Mouse (Mus musculus): ENCODE measurements around the gene Fam92b.

Gene Fam92b

GRCm38 (mm10) chr8:120190107-120190809, 13.0 kb upstream of the Fam92b start:
- DNase-seq (ENCODE audit: low spot score): no peak

DNA sequence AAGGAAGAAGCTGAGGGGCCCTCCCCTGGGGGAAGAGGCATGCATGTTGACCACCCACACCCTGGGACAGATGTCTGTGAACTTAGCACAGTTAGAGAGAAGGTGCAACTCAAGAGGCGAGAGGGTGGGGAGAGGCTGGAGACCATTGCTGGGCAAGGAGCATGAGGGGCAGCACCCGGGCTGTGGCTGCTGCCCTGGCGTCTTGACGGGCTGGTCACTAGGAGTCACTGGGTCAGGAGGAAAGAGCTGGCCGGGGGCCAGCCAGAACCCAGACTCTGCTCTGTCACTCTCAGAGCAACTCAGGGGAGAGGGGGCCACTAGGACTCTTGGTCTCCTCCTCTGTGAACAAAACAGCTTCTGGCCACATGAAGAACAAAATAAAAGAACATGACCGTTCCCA, 12.2 kb upstream of the Fam92b start:
- DNase-seq (ENCODE audit: low spot score): no peak

- DNase-seq (ENCODE audit: low spot score): no peak
Observed at GRCm38 (mm10) chr8:120188510-120188909, 11.2 kb upstream of the Fam92b start.

- no peak for DNase-seq (ENCODE audit: low spot score)
Observed at GRCm38 (mm10) chr8:120186454-120186853, 9.2 kb upstream of the Fam92b start.

DNA sequence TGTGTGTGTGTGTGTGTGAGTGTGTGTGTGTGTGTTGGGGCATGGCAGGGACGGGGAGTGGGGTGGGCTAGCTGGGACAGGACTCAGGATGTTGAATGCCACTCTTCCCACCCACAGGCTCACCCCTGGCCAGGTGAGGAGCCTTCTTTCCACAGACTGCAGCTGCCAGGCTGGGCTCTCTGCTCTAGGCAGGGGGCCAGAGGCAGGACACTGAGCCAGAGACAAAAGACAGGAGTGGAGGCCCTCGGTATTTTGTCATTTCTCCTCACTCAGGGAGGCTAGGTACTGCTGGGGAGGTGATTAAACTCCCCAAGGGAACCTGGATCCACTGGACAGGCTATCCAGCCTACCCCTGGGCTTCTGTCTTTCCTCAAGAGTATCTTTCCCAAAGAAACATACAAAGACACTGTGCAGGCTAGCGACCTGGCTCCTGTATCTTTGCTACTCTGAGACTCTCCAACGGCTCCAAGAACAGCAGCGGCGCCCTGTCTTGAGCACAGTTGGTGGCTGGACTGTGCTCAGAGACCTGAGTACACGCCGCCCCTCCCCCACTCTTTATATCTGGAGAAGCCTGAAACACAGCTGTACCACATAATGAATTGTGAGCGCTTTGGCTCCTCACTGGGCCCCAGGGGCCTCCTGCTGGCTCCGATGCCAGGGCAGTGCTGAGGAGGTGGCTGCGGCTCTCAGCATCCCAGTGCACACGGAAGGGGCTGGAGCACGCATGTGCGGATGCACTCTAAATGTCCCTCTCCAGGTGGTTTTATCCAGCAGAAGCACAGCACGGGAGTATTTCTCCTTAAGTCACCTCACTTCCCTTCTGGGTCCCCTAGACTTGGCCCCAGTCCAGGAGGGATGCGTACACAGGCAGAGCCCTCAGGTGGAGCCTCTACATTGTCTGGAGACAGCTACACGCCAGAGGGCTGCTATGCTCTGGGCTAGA, 7.9 kb upstream of the Fam92b start:
- DNase-seq (ENCODE audit: low spot score): no peak

- DNase-seq (ENCODE audit: low spot score): no peak
Observed at GRCm38 (mm10) chr8:120184366-120184765, 7.1 kb upstream of the Fam92b start.

DNA sequence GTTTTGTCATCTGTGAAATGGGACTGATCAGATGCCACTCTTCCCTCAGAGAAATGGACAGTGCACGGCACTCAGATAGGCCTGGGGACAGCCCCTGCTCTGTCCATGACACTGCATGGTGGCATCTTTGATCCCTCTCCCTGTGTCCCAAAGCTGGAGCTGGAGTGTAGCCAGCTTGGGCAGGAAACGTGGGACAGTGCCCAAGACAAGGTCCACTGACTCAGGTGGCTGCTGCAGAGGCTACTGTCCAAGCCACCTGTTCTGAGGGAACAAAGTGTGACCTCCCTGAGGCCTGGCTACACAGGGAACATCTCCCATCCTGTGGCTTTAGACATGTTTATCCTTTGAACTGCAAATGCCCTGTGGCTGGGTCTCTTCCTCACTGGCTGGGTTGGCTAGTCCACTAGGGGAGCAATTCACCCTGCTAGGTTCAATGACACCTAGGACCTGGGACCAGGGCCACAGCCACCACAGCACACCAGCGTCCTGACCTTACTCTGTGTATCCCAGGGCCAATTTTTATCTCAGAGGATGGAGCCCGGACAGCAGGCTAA, 4.7 kb upstream of the Fam92b start:
- no peak for DNase-seq (ENCODE audit: low spot score)

GRCm38 (mm10) chr8:120181274-120181673, 4.0 kb upstream of the Fam92b start:
- DNase-seq (ENCODE audit: low spot score): no peak

DNA sequence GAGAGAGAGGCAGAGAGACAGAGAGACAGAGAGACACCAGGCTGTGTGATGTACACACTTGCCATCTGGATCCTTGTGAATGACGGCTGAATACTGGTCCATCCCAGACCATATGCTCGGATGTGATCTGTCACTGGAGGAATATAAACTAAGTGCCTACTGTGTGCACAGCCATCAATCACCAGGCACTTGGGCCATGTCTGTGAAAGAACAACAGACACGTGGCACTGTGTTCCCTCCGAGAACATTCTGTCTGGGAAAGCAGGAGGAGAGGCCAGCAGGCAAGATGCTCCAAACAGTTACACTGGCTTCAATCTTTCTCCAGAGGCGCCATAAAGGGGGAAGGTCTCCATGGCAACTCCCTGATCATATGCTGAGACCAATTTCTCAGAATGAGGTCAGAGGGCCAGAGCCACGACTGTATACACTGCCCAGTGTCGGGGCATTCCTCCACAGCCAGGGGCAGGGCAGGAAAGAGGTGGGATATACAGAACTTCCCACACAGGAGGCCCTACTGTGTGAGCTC, 3.2 kb upstream of the Fam92b start:
- no peak for DNase-seq (ENCODE audit: low spot score)

GRCm38 (mm10) chr8:120179027-120179431, 1.8 kb upstream of the Fam92b start:
- peak; percentile 95 for DNase-seq (ENCODE audit: low spot score)

DNA sequence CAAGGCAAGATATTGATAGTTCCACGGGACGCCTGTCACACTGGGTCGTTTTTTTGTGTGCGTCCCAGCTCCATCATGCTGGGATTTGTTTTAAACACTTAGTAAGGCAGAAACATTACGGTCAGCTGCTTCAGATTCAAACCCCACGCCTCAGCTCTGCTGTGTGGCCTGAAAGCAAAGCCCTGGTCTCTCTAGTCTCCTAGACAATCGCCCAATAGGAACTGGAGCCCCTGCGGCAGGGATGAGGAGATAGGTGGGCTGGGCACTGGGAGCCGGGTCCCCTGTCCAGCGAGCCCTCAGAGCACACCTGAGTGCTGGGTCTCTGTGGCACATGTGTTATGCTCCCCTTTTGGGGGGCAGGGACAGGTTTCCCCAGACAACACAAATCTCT, 853 bp upstream of the Fam92b start:
- no peak for DNase-seq (ENCODE audit: low spot score)

GRCm38 (mm10) chr8:120176605-120177004, 661 bp downstream of the Fam92b start:
- DNase-seq (ENCODE audit: low spot score): no peak

GRCm38 (mm10) chr8:120174606-120175005, 2.7 kb downstream of the Fam92b start:
- DNase-seq (ENCODE audit: low spot score): no peak

DNA sequence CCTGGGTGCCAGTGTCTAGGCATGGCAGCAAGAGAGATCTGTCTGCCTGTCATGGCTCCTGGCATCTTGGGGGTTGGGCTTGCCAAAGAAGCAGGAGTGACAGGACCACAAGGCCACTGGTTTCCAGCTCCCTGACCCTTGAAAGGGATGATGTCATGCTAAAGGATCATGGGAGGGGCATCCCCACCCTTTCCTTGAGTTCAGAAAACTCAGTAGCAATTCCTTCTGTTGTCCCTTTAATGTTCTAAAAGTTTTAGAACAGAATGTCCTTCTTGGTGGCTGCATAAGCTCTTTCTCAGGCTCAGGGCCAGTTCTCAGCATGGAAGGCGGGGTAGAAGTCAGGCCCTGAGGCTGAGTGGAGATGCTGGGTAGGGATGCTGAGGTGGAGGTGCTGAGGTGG, 4.1 kb downstream of the Fam92b start:
- no peak for DNase-seq (ENCODE audit: low spot score)

GRCm38 (mm10) chr8:120169119-120169518, 8.1 kb downstream of the Fam92b start:
- DNase-seq (ENCODE audit: low spot score): no peak

- DNase-seq (ENCODE audit: low spot score): no peak
Observed at GRCm38 (mm10) chr8:120167821-120168220, 9.4 kb downstream of the Fam92b start.

DNA sequence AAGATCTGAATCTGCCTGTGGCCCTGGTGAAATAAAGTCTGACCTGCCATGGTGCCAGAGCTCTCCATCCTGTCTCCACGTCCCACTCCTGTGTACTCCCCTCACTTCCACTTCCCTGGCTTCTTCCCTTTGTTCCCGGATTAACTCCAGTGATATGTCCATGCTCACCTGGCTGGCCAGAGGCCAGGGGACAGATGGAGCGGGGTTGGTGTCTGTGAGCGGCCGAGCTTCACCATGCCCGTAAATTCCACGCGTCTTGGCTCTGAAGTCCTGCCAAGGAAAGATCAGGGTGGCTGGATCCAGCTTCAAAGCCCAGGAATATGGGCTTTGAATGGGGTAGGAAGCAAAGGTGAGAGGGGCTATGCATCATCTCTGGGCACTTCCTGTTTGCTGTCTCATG, 10.1 kb downstream of the Fam92b start:
- no peak for DNase-seq (ENCODE audit: low spot score)

DNA sequence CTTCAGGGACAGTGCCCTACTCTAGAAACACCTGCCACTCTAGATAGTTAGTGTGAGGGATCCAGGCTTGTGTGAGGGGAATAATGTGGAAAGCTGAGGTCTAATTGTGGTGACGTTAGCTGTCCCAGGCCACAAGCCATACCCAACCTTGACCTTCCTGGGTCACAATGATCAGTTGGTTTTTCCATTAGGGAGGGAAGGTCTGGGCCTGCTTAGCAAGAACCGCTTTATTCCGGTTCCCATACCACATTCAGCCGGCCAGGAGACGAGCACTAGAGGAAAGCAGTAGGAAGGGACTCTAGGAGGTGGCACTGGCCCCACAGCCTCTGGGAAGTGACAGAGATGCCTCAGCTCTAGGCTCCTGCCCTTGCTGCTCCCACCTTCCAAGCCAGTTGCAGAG, 13.2 kb downstream of the Fam92b start:
- DNase-seq (ENCODE audit: low spot score): no peak

DNA sequence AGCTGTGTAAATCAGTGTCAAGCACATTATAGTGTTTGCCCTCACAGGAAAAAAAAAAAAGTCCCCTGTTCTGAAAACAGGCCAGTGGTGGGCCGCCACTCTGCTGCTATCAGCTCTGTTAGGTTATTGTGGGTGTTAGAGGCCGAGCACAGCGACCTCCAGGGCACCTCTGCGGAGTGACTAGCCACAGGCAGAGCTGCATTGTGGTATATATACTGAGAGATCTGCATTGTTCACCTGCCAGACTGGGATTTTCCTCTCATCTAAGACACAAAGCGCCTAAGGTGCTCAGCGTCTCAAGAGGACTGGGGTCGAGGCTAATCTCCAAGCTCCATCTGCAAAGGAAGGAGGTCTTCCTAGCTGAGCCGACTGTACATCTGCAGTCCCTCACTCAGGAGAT, 13.9 kb downstream of the Fam92b start:
- DNase-seq (ENCODE audit: low spot score): no peak

- DNase-seq (ENCODE audit: low spot score): no peak
Observed at GRCm38 (mm10) chr8:120162404-120162752, 14.9 kb downstream of the Fam92b start.

DNA sequence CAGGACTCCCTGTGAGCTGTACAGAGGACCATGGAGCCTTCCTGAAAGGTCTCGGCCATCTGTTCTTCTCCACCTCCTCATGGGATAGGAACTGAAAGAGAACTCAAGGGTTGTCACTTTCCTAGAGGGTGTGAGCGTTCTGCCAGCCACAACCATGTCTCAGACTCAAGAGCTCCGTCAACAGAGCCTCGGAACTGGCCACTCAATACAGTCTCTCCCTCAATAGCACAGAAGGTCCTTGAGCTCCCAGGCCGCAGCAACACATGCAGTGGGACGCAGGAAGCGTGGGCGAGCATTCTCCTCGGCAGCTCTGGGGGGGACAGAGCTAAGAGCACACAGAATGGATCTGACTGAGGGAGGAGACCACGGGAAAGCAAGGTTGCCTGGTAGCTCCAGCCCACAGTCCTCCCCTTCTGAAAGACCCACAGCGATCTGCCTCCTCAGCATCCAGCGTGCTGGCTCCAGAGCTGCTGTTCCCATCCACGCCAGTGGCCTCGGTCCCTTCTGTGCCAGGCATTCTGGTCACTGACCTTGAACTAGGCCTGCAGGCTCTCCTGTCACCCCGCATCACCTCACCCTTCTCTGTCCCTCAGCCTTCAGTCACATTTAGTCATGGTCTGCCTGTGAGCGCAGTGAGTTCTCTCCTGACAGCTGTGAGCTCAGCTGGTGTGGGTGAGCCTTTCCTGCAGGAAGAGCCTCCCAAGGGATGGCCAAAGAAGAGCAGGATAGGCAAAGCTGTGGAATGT, 15.4 kb downstream of the Fam92b start:
- DNase-seq (ENCODE audit: low spot score): no peak

DNA sequence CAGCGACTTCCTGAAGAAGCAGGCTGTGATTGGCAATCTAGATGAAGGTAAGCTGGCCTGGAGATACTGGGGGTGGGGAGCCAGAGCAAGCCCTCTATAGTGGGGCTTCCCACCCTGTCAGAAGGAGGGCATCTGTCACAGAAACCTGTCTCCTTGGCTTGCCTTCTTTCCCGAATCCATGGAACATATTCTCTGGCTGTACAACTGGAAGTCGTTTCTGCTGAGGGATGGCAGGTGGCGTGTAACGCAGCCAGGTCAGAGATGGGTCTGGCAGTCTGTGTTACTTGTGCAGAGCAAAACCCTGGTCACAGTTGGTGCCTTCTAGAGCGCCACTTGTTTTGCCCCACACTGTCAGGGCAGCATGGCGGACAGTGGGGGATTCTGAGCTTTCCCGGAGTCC, 16.9 kb downstream of the Fam92b start:
- no peak for DNase-seq (ENCODE audit: low spot score)
